1 mouse cellular context compared by ENCODE assay signal in the genomic region with DNA sequence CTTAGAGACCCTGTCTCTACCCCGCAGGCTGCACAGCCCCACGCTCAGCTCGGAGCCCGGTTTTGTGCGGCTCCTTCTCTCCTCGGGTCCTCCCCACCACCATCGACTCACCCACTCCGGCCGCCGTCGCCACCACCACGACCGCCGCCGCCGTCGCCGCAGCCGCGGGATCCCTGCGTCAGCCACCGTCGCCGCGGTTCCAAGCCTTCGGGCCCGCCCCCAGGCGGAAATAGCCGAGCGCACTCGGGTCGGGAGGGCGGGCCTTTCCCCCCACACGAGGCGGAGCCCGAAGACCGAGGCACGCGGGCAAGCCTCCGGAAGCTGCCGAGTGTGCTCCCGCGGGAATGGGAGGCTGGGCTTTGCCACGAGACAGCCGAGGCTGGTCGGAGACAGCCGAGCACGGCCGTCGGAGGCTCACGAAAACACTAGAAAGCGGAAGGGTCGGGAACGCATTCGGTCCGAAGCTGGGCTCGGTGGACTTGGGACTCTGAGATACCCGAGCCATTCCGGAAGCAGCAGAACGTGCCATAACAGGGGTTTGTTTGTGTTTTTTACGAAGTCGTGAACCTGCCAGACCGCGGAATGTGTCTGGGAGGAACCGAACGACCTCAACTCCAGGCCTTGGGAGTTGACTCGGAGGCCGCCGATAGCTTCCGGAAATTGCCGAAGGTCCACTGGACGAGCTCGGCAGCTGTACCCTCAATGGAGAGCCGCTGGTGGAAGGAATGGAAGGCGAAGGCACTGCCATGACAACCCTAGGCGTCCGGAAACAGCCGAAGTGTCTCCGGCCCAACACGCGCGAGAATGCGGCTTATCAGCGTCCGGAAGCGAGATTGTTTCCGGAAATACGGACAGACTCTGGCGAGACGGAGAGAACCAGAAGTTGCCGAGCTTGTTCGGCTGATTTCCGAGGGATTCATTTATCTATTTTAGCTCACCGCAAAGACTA.
TF ChIP-seq lines count a peak whose summit lies in the region.

TSS of gene Pik3r2 (minus strand) at position 218 of the 949 bp plus-strand sequence.

TF ChIP-seq in CH12.LX, 34 proteins besides CTCF, POLR2A, EP300 and RAD21 (continued from another document):
- TF ChIP-seq RCOR1 (conservative IDR thresholded peaks at IDR 0.05; ENCODE audit: low read depth, low read length), result no peak
- peak; percentile 100 for TF ChIP-seq SIN3A (IDR thresholded peaks at IDR 0.05; ENCODE audit: low read length)
- TF ChIP-seq ETS1 (conservative IDR thresholded peaks at IDR 0.05; ENCODE audit: low read depth, low read length), result peak; percentile 24; the same call in 1 of the 2 replicates
- peak; percentile 81; the same call in 1 of the 2 replicates for TF ChIP-seq KAT2A (IDR thresholded peaks at IDR 0.05; ENCODE audit: insufficient replicate concordance, low read length)
- peak; percentile 80 for TF ChIP-seq MYC (IDR thresholded peaks at IDR 0.05; ENCODE audit: low read depth, low read length)
- TF ChIP-seq HCFC1 (IDR thresholded peaks at IDR 0.05; ENCODE audit: low read depth, low read length), result peak; percentile 84
- peak; percentile 30; the same call in 1 of the 2 replicates for TF ChIP-seq NRF1 (IDR thresholded peaks at IDR 0.05; ENCODE audit: low read depth, low read length)
- TF ChIP-seq POLR2AphosphoS2 (IDR thresholded peaks at IDR 0.05; ENCODE audit: low read depth, low read length), result 0 out of 2 replicates have a peak, but pooled peaks have one; percentile 27
- TF ChIP-seq MEF2A (IDR thresholded peaks at IDR 0.05; ENCODE audit: borderline replicate concordance, low read depth, low read length), result peak; percentile 23; the same call in 1 of the 2 replicates
- no peak; the same call in 1 of the 2 replicates for TF ChIP-seq USF1 (IDR thresholded peaks at IDR 0.05; ENCODE audit: low read depth, low read length)
- no peak for TF ChIP-seq GABPA (IDR thresholded peaks at IDR 0.05; ENCODE audit: insufficient replicate concordance, low read depth, low read length)
- no peak for TF ChIP-seq PAX5 (IDR thresholded peaks at IDR 0.05; ENCODE audit: low read length)
- peak; percentile 97 for TF ChIP-seq ELF1 (IDR thresholded peaks at IDR 0.05; ENCODE audit: low read depth, low read length)
- no peak for TF ChIP-seq JUN (IDR thresholded peaks at IDR 0.05; ENCODE audit: insufficient read depth, low read depth, low read length)
- TF ChIP-seq UBTF (IDR thresholded peaks at IDR 0.05; ENCODE audit: low read depth, low read length), result 0 out of 2 replicates have a peak, but pooled peaks have one; percentile 45
- TF ChIP-seq ZMIZ1 (IDR thresholded peaks at IDR 0.05; ENCODE audit: low read depth, low read length), result peak; percentile 88; the same call in 1 of the 2 replicates
- TF ChIP-seq ZNF384 (IDR thresholded peaks at IDR 0.05; ENCODE audit: low read depth, low read length), result no peak
- no peak for TF ChIP-seq JUND (conservative IDR thresholded peaks at IDR 0.05; ENCODE audit: low read depth, low read length)
- no peak for TF ChIP-seq ZKSCAN1 (IDR thresholded peaks at IDR 0.05; ENCODE audit: borderline replicate concordance, low read depth, low read length)
- no peak for TF ChIP-seq SMC3 (IDR thresholded peaks at IDR 0.05; ENCODE audit: low read depth, low read length)
- peak; percentile 99 for TF ChIP-seq CHD2 (IDR thresholded peaks at IDR 0.05; ENCODE audit: low read length)
- TF ChIP-seq CHD1 (IDR thresholded peaks at IDR 0.05; ENCODE audit: low read depth, low read length), result peak; percentile 69; the same call in 1 of the 2 replicates
- peak; percentile 43; the same call in 1 of the 2 replicates for TF ChIP-seq TCF12 (IDR thresholded peaks at IDR 0.05; ENCODE audit: low read depth, low read length)
- peak; percentile 88 for TF ChIP-seq BHLHE40 (IDR thresholded peaks at IDR 0.05; ENCODE audit: low read depth, low read length)
- TF ChIP-seq TBP (conservative IDR thresholded peaks at IDR 0.05; ENCODE audit: low read depth, low read length), result 0 out of 2 replicates have a peak, but pooled peaks have one; percentile 34
- TF ChIP-seq MAFK (IDR thresholded peaks at IDR 0.05; ENCODE audit: insufficient replicate concordance, low read length), result no peak
- no peak for TF ChIP-seq E2F4 (IDR thresholded peaks at IDR 0.05; ENCODE audit: insufficient replicate concordance, low read depth, low read length)
- peak; percentile 96 for TF ChIP-seq MXI1 (IDR thresholded peaks at IDR 0.05; ENCODE audit: low read depth, low read length)
- TF ChIP-seq IRF4 (IDR thresholded peaks at IDR 0.05; ENCODE audit: low read depth, low read length), result no peak
- peak; percentile 4; the same call in 1 of the 2 replicates for TF ChIP-seq NELFE (IDR thresholded peaks at IDR 0.05; ENCODE audit: low read depth, low read length)
- no peak for TF ChIP-seq USF2 (conservative IDR thresholded peaks at IDR 0.05; ENCODE audit: low read depth, low read length)
- TF ChIP-seq ZC3H11A (IDR thresholded peaks at IDR 0.05; ENCODE audit: low read depth, low read length), result no peak
